Mouse (Mus musculus): ENCODE measurements around the gene Tufm. TPM values are rescaled to one million over a fixed set of nuclear protein-coding genes. Genes with fewer than 3 reads are reported as not detected.

The Tufm gene
- polyA plus RNA-seq, 1 experiment: 123 TPM

DNA sequence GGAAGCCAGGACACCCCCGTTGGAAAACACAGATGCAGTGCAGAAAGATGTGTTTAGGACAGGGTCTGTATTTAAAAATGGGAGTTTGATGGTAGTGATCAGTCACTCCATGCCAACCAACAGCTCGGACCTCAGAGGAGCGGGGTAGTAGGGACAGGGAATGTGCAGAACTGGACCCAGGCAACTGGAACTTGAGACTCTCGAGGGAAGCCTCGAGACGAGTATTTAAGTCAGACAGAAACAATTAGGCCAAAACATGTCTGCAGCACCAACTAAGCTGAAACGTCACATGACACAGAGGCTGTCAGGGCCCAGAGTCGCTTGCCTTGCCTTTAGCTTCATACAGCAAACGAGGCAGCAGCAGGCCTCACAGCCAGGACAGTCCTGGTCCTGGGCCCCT is 21.0 kb upstream of the Tufm start:
- H3K27me3 ChIP-seq (ENCODE audit: control insufficient read depth, insufficient read depth, low read length): no peaks in the 10 kb centered on the region; the same call in 1 of the 2 replicates
- WGBS: 69% methylated on average over 9 of the region's 9 CpGs
- no peak overlapping the region for H3K4me3 ChIP-seq (replicated peaks; ENCODE audit: insufficient read depth, low read depth, low read length)
- DNase-seq: no peak
- H3K27ac ChIP-seq (ENCODE audit: insufficient read depth, low read length): no peak overlapping the region
- TF ChIP-seq CTCF (IDR thresholded peaks at IDR 0.05; ENCODE audit: borderline replicate concordance, insufficient read depth, low read depth, low read length): no peak
- no peak for TF ChIP-seq POLR2A (IDR thresholded peaks at IDR 0.05; ENCODE audit: borderline replicate concordance, insufficient read depth, low read length)
- H3K4me1 ChIP-seq (ENCODE audit: control insufficient read depth, insufficient read depth, low read length): no peaks in the 10 kb centered on the region

DNA sequence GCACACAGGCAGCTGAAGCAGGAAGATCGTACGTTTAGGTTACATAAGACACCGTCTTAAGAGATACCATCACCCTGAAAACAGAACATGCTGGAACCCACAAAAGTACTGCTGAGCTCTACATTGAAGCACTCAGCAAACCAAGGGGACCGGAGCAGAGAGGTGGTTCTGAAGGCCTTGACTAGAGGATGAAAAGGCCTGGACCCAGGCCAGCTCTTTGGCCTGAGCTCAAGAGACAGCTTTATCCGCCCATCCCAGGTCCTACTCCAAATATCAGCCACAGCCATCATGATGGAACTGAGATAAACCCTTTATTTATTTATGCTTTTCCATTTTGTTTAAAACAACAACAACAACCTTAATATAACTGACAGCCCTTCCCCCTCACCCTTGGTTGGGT is 20.5 kb upstream of the Tufm start:
- H3K27ac ChIP-seq (ENCODE audit: insufficient read depth, low read length): no peak overlapping the region
- TF ChIP-seq POLR2A (IDR thresholded peaks at IDR 0.05; ENCODE audit: borderline replicate concordance, insufficient read depth, low read length) (no peak), CTCF (IDR thresholded peaks at IDR 0.05; ENCODE audit: borderline replicate concordance, insufficient read depth, low read depth, low read length) (no peak)
- DNase-seq: no peak
- no peak overlapping the region for H3K4me3 ChIP-seq (replicated peaks; ENCODE audit: insufficient read depth, low read depth, low read length)
- 70% methylated on average over 5 of the region's 5 CpGs for WGBS
- H3K4me1 ChIP-seq (ENCODE audit: control insufficient read depth, insufficient read depth, low read length): no peaks in the 10 kb centered on the region; the same call in 1 of the 2 replicates
- no peaks in the 10 kb centered on the region; the same call in 1 of the 2 replicates for H3K27me3 ChIP-seq (ENCODE audit: control insufficient read depth, insufficient read depth, low read length)

DNA sequence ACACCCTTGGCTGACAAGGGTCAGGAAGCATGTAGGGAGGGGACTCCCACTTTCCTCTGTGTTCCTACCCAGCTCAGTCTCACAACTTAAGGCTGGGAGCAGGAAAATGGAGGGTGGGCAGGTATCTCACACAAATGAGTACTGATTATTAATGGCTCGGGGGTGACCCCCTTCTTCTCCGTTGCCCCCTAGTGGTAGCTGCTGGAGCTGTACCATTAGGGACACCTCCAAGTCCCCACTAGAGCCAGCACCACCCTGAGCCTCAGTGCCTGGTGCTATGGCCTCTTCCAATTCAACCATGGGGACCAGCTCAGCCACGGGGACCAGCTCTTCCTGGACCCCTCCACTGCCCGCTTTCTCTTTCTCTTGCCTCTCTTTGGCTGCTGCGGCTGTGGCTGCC is 19.9 kb upstream of the Tufm start:
- TF ChIP-seq POLR2A (IDR thresholded peaks at IDR 0.05; ENCODE audit: borderline replicate concordance, insufficient read depth, low read length) (no peak), CTCF (IDR thresholded peaks at IDR 0.05; ENCODE audit: borderline replicate concordance, insufficient read depth, low read depth, low read length) (peak; percentile 49)
- no peak overlapping the region for H3K4me3 ChIP-seq (replicated peaks; ENCODE audit: insufficient read depth, low read depth, low read length)
- DNase-seq: peak in 1 of 2 experiments; percentile 35
- no peak overlapping the region for H3K27ac ChIP-seq (ENCODE audit: insufficient read depth, low read length)
- H3K4me1 ChIP-seq (ENCODE audit: control insufficient read depth, insufficient read depth, low read length): no peaks in the 10 kb centered on the region; the same call in 1 of the 2 replicates
- no peaks in the 10 kb centered on the region; the same call in 1 of the 2 replicates for H3K27me3 ChIP-seq (ENCODE audit: control insufficient read depth, insufficient read depth, low read length)
- 54% methylated on average over 5 of the region's 5 CpGs for WGBS

DNA sequence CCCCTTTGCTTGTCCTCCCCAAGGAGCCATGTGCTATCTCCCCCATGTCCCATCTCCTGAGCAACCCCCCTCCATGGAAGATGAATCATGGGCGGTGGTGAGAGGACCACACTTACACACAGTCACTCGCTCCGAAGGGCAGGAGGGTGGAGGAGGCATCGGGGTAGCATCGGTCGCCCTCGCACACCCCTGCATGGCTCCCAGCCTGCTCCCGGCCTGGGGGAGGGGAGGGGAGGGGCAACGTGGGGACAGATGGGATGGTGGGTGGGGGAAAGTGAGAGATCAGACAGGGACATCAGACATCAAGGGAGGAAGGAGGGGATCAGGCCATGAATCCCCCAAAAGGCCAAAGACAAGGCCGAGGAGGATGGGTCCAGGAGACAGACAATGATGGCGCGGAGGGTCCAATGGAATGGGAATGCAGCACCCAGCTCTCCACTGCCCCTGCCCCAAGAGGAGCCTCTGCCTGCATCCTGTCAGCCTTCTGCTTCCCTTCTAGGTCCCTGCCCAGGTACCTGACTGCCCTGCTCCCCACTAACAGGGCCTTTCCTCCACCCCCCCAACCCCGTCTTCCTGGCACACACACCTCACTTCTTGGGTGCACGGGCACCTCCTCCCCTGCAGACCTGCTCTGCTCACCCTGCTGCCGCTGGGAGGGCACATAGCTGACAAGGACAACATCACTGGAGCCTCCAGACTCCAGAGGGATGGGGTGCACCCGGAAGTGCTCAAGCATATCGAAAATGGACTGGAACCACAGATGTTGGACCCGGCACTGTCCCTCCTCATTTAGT is 19.1 kb upstream of the Tufm start:
- TF ChIP-seq POLR2A (IDR thresholded peaks at IDR 0.05; ENCODE audit: borderline replicate concordance, insufficient read depth, low read length): no peak
- no peak for TF ChIP-seq CTCF (IDR thresholded peaks at IDR 0.05; ENCODE audit: borderline replicate concordance, insufficient read depth, low read depth, low read length)
- no peak for DNase-seq
- 87% methylated on average over 18 of the region's 18 CpGs for WGBS
- Histone ChIP-seq H3K27me3 (ENCODE audit: control insufficient read depth, insufficient read depth, low read length) (no peaks in the 10 kb centered on the region; the same call in 1 of the 2 replicates), H3K4me1 (ENCODE audit: control insufficient read depth, insufficient read depth, low read length) (no peaks in the 10 kb centered on the region; the same call in 1 of the 2 replicates), H3K27ac (ENCODE audit: insufficient read depth, low read length) (no peak overlapping the region), H3K4me3 (replicated peaks; ENCODE audit: insufficient read depth, low read depth, low read length) (no peak overlapping the region)

DNA sequence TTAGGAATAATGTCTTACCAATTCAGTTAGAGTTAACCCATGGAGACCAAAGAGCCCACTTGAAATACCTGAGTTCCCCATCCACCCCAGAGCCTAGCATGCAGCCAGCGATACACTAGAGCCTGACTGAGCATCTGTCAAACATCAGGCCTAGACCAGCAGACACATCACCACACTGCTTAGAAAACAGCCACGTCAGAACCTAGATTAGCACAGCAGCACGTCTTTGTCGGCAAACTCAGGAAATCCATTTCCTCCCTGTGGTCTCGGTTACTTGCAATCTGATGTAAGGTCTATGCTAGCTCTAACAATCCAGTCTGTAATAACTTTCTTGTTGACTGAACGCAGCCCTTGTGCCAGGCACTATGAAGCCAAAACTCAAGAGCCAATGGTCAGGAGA is 17.1 kb upstream of the Tufm start:
- H3K27me3 ChIP-seq (ENCODE audit: control insufficient read depth, insufficient read depth, low read length): no peaks in the 10 kb centered on the region
- no peak for DNase-seq
- no peaks in the 10 kb centered on the region; the same call in 1 of the 2 replicates for H3K4me1 ChIP-seq (ENCODE audit: control insufficient read depth, insufficient read depth, low read length)
- WGBS: 85% methylated on average over 6 of the region's 6 CpGs
- no peak overlapping the region for H3K4me3 ChIP-seq (replicated peaks; ENCODE audit: insufficient read depth, low read depth, low read length)
- no peak overlapping the region for H3K27ac ChIP-seq (ENCODE audit: insufficient read depth, low read length)
- TF ChIP-seq POLR2A (IDR thresholded peaks at IDR 0.05; ENCODE audit: borderline replicate concordance, insufficient read depth, low read length): no peak

DNA sequence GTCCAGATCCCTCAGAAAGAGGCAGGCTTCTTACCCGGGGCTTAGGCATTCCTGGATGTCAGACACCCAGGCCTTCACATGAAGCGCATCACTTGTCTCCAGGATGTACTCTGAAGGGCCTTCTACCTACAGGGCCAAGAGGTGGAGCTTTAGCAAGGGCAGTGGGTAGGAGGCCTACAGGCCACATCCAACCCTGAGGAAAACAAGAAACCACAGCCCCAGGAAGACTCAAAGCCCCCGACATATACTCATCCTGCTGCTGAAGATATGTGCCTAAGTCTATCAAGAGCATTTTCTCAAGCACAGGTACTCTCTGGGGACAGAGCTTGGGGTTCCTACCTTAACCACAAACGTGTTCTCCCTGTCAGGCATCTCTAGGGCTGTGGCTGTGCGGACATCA is 15.8 kb upstream of the Tufm start:
- no peak for TF ChIP-seq POLR2A (IDR thresholded peaks at IDR 0.05; ENCODE audit: borderline replicate concordance, insufficient read depth, low read length)
- no peak for TF ChIP-seq CTCF (IDR thresholded peaks at IDR 0.05; ENCODE audit: borderline replicate concordance, insufficient read depth, low read depth, low read length)
- no peaks in the 10 kb centered on the region for H3K27me3 ChIP-seq (ENCODE audit: control insufficient read depth, insufficient read depth, low read length)
- H3K4me1 ChIP-seq (ENCODE audit: control insufficient read depth, insufficient read depth, low read length): no peaks in the 10 kb centered on the region; the same call in none of the 2 replicates
- H3K4me3 ChIP-seq (replicated peaks; ENCODE audit: insufficient read depth, low read depth, low read length): no peak overlapping the region
- 94% methylated on average over 5 of the region's 5 CpGs for WGBS
- no peak for DNase-seq
- H3K27ac ChIP-seq (ENCODE audit: insufficient read depth, low read length): no peak overlapping the region

DNA sequence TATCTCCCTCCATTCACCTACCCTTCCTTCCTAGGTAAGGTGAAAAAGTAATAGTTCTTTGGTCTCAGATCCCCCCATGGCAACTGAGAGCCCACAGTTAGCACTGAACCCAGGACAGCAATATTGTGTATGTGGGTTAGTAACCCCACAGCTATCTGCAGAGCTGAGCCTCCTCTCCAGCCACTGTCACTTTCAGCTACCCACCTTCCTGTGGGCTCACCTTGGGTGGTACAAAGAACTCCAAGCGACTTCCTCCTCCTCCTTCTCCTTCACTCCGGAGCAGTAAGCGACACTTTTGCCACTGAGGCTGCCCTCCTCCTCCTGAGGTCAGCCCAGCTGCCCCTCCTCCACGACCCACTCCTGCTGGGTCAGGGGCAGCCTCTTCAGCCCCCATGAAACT is 15.3 kb upstream of the Tufm start:
- no peak overlapping the region for H3K4me3 ChIP-seq (replicated peaks; ENCODE audit: insufficient read depth, low read depth, low read length)
- H3K4me1 ChIP-seq (ENCODE audit: control insufficient read depth, insufficient read depth, low read length): no peaks in the 10 kb centered on the region; the same call in none of the 2 replicates
- no peak for TF ChIP-seq POLR2A (IDR thresholded peaks at IDR 0.05; ENCODE audit: borderline replicate concordance, insufficient read depth, low read length)
- TF ChIP-seq CTCF (IDR thresholded peaks at IDR 0.05; ENCODE audit: borderline replicate concordance, insufficient read depth, low read depth, low read length): no peak
- WGBS: 90% methylated on average over 4 of the region's 4 CpGs
- no peaks in the 10 kb centered on the region for H3K27me3 ChIP-seq (ENCODE audit: control insufficient read depth, insufficient read depth, low read length)
- DNase-seq: no peak
- no peak overlapping the region for H3K27ac ChIP-seq (ENCODE audit: insufficient read depth, low read length)

DNA sequence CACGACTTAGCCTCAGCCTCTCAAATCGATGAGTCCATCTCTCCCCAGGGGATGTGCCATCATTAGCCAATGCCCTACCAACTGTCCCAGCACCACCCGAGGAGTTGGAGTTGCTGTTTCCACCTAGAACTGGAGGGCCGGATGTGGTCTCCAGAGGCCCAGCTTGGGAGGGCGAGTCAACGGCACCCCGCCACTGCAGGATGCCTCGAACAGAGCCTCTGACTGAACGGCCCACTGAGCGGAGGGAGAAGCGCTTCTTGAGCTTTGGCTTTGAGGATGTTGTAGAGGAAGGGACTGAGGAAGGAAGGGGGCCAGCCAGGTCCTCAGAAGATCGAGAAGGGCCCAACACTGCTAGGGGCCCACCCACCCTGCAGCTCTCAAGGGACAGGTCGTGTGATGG is 14.9 kb upstream of the Tufm start:
- Histone ChIP-seq H3K4me1 (ENCODE audit: control insufficient read depth, insufficient read depth, low read length) (no peaks in the 10 kb centered on the region; the same call in none of the 2 replicates), H3K27me3 (ENCODE audit: control insufficient read depth, insufficient read depth, low read length) (no peaks in the 10 kb centered on the region), H3K4me3 (replicated peaks; ENCODE audit: insufficient read depth, low read depth, low read length) (no peak overlapping the region), H3K27ac (ENCODE audit: insufficient read depth, low read length) (no peak overlapping the region)
- 74% methylated on average over 13 of the region's 13 CpGs for WGBS
- no peak for TF ChIP-seq CTCF (IDR thresholded peaks at IDR 0.05; ENCODE audit: borderline replicate concordance, insufficient read depth, low read depth, low read length)
- TF ChIP-seq POLR2A (IDR thresholded peaks at IDR 0.05; ENCODE audit: borderline replicate concordance, insufficient read depth, low read length): no peak
- no peak for DNase-seq

Data from cerebellum, adult 2 months (tissue).